Mouse (Mus musculus) megakaryocyte progenitor cell, adult 5-6 weeks (primary cell): ENCODE data around the gene Gm13695. TPM values are rescaled to one million over a fixed set of nuclear protein-coding genes. Genes with fewer than 3 reads are reported as not detected.
"Not testable (repeated sequence)": the region's sequence is repeated elsewhere in the genome, so short reads cannot be mapped to it uniquely, and the experiment has no call there.

Source experiments
- ATAC-seq: replicated peaks from 2 replicates; pipeline ENCODE4 v1.8.0; 2016; ENCODE audit warnings: mild to moderate bottlenecking, moderate TSS enrichment, inconsistent platforms; ENCODE audit not compliant: poor library complexity
- total RNA-seq, 2 experiments: library from RNA; stranded (forward) in 1 of 2; stranded (reverse) in 1 of 2; fragments of 157-497, 149-512 nt in 1 of 2; fragments of 200-1000 nt in 1 of 2; gene quantifications; 2 replicates each; pipeline versions ENCODE4 v1.2.3 to v1.2.4; 2015 to 2017

Gm13695 gene
- not detected in 2 replicates for total RNA-seq (2015)
- total RNA-seq (2017): not detected in 2 replicates

GRCm38 (mm10) chr2:83967013-83967412 lies at the start of gene Gm13695:
TSS of gene Gm13695 (plus strand) at chr2:83967313.
- not testable (repeated sequence) for ATAC-seq

- ATAC-seq: peak; percentile 100
These were observed 37.5 kb upstream of the Gm13695 start for GRCm38 (mm10) chr2:83929478-83930088.

- peak; percentile 91 for ATAC-seq
These were observed 26.2 kb upstream of the Gm13695 start, which contains the start of gene Zswim2 for GRCm38 (mm10) chr2:83940931-83941361. TSS of gene Zswim2 (minus strand) at chr2:83941228.

GRCm38 (mm10) chr2:83941378-83941777 lies 25.7 kb upstream of the Gm13695 start:
- ATAC-seq: no peak

GRCm38 (mm10) chr2:83941792-83942191 lies 25.3 kb upstream of the Gm13695 start:
- ATAC-seq: peak; percentile 23; the same call in 1 of the 2 replicates

GRCm38 (mm10) chr2:83955393-83955792 lies 11.7 kb upstream of the Gm13695 start, which contains the start of gene Gm13698:
TSS of gene Gm13698 (plus strand) at chr2:83955693.
- ATAC-seq: not testable (repeated sequence)

GRCm38 (mm10) chr2:83961203-83961602 lies 5.9 kb upstream of the Gm13695 start, which contains the start of gene Gm13693:
TSS of gene Gm13693 (plus strand) at chr2:83961503.
- not testable (repeated sequence) for ATAC-seq

GRCm38 (mm10) chr2:83972823-83973222 lies 5.7 kb downstream of the Gm13695 start, which contains the start of gene Gm13696:
TSS of gene Gm13696 (plus strand) at chr2:83973123.
- not testable (repeated sequence) for ATAC-seq

GRCm38 (mm10) chr2:83978633-83979032 lies 11.5 kb downstream of the Gm13695 start, which contains the start of gene Gm13694:
TSS of gene Gm13694 (plus strand) at chr2:83978933.
- ATAC-seq: not testable (repeated sequence)

- ATAC-seq: not testable (repeated sequence)
These were observed 17.3 kb downstream of the Gm13695 start, which contains the start of gene Gm13697 for GRCm38 (mm10) chr2:83984443-83984842. TSS of gene Gm13697 (plus strand) at chr2:83984743.

GRCm38 (mm10) chr2:83990253-83990652 lies 23.1 kb downstream of the Gm13695 start, which contains the start of gene Gm13691:
TSS of gene Gm13691 (plus strand) at chr2:83990553.
- not testable (repeated sequence) for ATAC-seq

GRCm38 (mm10) chr2:83993639-83994255 lies 26.6 kb downstream of the Gm13695 start:
- peak; percentile 100 for ATAC-seq

- ATAC-seq: not testable (repeated sequence)
These were observed 27.4 kb downstream of the Gm13695 start for GRCm38 (mm10) chr2:83994526-83994925.

- no peak for ATAC-seq
These were observed 41.8 kb downstream of the Gm13695 start for GRCm38 (mm10) chr2:84008913-84009312.

- ATAC-seq: peak; percentile 86
These were observed 42.7 kb downstream of the Gm13695 start for GRCm38 (mm10) chr2:84009818-84010217.

- no peak for ATAC-seq
These were observed 47.5 kb downstream of the Gm13695 start for GRCm38 (mm10) chr2:84014572-84014971.

GRCm38 (mm10) chr2:84016291-84016690 lies 49.2 kb downstream of the Gm13695 start:
- not testable (repeated sequence) for ATAC-seq

GRCm38 (mm10) chr2:84018330-84018729 lies 51.2 kb downstream of the Gm13695 start:
- peak; percentile 68 for ATAC-seq
